Mouse (Mus musculus) liver (tissue): Measurements from ENCODE around the gene H2-T24.
"Not testable (repeated sequence)": the region's sequence is repeated elsewhere in the genome, so short reads cannot be mapped to it uniquely, and the experiment has no call there.

Experiments used
- DNase-seq: peaks from one replicate; pipeline ENCODE4 v3.0.0-alpha.2; 2020; ENCODE audit warnings: mixed read lengths

The H2-T24 gene

GRCm38 (mm10) chr17:36023710-36024654 lies 3.6 kb upstream of the H2-T24 start:
- peak; percentile 48 for DNase-seq

DNA sequence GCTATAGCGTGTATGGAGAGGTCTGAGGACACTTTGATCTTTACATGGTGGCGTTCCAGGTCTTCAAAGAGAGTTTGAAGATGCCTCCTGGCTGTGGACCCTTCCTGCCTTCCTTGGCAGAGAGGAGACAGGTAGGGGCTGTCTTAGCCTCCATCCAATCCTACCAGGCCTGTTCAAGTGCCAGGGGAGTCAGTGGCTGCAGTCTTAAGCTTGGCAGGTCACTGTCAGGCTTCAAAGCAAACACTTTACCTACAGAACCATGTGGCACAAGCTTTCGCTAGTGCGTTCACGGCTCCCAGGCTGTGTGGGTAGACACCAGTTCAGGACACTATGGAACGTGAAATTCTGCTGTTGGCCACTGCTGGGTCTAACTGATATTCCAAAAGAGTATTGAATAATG lies 2.6 kb upstream of the H2-T24 start:
- DNase-seq: no peak

- no peak for DNase-seq
Observed at GRCm38 (mm10) chr17:36022098-36022497, 1.7 kb upstream of the H2-T24 start.

DNA sequence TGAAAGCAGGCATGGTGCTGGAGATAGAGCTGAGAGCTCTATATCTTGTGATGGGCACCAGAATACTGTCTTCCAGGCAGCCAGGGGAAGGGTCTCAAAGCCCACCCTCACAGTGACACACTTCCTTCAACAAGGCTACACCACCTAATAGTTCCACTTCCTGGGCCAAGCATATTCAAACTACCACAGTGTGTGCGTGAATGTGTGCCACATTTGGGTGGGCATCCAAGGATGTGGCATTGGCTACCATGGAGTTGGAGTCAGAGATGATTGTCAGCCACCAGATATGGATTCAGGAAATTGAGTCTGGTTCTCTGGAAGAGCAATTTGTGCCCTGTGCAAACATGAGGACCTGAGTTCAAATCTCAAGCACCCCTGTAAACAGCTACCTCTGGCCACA lies 949 bp upstream of the H2-T24 start:
- DNase-seq: no peak

GRCm38 (mm10) chr17:36019519-36019918 lies 841 bp downstream of the H2-T24 start:
- no peak for DNase-seq

DNA sequence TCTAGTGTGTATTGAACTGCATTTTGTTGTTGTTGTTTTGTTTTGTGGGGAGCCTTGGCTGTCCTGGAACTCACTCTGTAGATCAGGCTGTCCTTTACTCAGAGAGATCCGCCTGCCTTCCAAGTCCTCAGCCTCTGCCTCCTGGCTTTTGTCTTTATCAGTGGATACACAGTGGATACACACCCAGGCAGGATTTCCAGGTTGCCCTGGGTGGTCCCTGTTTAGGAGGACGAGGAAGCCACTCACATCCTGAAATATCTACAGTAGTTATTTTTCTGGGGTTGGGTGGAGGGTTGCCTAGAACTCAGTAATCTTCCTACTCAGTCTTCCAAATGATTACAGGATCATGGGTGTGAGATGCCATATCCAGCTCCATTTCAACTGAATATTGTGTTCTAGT lies 1.4 kb downstream of the H2-T24 start:
- peak; percentile 57 for DNase-seq

DNA sequence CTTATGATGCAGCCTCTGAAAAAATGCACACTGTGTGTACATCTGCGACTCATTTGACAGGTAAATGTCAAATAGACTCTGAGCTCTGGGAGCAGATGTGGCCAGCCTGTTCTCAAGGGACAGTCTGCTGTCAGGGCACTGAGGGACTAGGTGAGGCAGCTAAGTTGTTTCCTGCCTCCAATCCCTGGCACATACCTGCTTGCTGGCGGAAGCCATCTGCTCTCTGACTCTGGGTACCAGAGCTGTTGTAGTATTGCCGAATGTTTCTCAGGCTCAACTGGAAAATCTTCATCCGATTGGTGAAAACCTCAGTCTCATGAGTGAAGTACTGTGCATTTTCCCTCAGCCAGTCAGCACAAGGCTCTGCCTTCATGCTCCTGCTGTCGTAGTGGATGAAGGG lies 3.3 kb downstream of the H2-T24 start:
- no peak for DNase-seq

GRCm38 (mm10) chr17:36014977-36015376 lies 5.4 kb downstream of the H2-T24 start:
- DNase-seq: no peak

GRCm38 (mm10) chr17:36004409-36004808 lies 16.0 kb downstream of the H2-T24 start:
- not testable (repeated sequence) for DNase-seq

DNA sequence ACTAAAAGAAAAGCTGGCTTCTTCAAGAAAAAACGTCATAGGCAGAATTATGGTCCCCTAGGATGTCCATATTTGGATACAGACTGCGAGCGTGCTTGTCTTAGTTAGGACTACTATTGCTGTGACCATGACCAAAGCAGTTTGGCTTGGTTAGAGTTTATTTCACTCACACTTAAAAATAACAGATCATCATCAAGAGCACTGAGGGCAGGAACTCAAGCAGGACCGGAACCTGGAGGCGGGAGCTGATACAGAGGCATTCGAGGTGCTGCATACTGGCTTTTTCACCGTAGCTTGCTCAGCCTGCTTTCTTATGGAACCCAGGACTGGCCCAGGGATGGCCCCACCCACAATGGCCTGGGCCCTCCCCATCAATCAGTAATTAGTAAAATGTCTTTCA lies 17.0 kb downstream of the H2-T24 start:
- DNase-seq: no peak

- DNase-seq: peak; percentile 87
Observed at GRCm38 (mm10) chr17:36001966-36002365, 18.4 kb downstream of the H2-T24 start.

DNA sequence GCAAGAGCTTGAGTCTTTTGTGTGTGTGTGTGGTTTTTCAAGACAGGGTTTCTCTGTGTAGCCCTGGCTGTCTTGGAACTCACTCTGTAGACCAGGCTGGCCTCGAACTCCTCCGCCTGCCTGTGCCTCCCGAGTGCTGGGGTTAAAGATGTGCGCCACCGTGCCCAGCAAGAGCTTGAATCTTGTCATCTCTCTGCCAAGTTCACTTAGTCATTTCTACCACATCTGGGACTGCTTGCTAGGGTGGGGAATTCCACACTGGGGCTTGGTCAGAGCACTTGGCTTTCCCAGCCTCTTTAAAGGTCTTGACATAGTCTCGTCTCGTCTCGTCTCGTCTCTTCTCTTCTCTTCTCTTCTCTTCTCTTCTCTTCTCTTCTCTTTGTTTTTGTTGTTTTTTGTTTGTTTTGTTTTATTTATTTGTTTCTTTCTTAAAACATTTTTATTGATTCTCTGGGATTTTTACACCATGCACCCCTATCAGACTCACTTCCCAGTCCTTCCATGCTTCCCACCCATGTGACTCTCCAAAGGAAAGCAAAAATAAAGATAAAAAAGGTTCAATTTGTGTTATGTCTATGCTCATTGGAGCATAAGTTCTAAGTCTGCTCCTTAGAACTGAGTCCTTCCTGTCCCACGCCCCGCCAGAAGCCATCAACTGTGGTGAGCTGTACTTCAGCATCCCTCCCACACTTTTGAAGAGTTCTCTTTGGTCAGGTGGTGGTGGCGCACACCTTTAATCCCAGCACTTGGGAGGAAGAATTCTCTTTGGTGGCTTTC lies 19.1 kb downstream of the H2-T24 start:
- DNase-seq: peak; percentile 39

GRCm38 (mm10) chr17:36000349-36000748 lies 20.0 kb downstream of the H2-T24 start:
- no peak for DNase-seq

- no peak for DNase-seq
Observed at GRCm38 (mm10) chr17:35999356-35999755, 21.0 kb downstream of the H2-T24 start.

DNA sequence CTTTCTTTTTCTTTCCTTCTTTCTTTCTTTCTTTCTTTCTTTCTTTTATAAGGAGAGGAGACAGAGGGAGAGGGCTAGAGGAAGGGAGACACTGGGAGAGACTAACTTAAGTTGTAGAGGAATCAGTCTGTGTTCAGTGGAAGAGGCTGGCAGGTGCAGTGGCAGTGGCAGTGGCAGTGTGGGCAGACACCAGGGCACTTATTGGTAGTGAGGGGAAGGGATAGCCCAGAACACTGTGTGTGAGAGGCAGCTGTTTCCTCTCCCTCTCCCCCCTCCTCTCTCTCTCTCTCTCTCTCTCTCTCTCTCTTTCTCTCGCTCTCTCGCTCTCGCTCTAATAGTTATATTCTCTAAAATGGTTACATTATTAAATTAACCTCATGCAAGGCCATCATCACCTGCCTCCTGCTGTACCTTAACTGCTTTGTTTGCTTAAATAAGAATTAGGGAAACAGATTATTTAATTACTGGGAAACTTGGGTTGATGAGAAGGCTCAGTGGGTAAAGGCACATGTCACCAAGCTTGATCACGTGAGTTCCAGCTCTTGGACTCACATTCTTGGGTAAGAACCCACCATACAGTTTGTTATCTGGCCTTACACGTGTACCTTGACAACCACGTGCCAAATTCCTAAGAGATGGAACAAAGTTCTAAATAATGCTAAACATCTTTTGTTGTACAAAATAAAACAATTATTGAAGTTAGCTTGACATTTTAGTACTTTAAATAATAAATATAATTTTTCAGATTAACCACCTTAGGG lies 21.6 kb downstream of the H2-T24 start:
- DNase-seq: no peak

DNA sequence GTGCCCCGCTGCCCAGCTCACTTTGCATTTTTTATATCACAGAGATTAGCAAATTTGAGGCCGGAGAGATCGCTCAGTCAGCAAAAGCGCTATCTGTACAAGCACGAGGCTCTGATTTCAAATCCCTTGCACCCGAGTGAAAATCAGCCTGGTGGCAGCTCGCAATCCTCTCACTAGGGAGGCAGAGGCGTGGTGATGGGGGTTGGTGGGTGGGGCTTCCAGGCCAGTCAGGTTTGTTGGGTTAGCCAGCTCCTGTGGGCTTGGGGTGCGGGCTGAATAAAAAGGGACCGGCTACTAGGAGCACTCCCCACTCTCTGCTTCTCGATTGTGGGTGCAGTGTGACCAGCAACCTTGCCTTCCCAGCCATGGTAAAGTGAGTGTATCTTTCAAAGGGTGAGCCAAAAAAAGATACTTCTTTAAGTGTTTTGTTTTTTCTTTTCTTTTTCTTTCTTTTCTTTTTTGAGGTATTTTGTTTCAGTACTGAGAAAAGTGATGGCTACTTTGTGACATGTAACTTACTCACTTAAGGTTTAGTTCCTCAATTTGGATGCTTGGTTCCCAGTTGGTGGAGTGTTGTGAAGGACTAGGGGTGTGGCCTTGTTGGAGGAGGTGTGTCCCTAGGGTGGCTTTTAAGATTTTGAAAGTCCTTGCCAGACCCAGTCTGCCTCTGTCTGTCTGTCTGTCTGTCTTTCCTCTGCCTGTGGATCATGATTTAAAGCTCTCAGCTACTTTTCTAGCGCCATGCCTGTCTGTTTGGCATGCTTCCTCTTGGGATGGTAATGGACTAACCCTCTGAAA lies 22.4 kb downstream of the H2-T24 start:
- DNase-seq: peak; percentile 85

DNA sequence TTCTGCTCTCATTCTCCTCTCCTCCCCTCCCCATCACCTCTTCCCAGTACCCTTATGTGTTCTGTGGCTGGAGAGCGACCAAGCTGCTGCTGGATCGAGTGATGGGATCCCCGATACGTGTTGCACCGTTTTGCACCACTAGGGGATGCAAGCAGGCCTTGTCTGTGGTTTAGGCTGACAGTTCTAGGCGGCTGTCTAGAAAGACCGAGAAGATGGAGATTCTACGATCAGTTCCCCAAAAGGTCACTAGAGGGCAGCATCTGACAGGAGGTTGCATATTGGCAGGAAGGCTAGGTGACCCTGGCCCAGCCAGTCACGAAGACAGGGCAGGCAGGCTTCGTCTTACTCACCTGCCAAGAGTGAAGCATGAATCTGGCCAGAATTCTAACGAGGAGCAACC lies 23.4 kb downstream of the H2-T24 start:
- peak; percentile 94 for DNase-seq

- DNase-seq: peak; percentile 34
Observed at GRCm38 (mm10) chr17:35994879-35995240, 25.5 kb downstream of the H2-T24 start.

DNA sequence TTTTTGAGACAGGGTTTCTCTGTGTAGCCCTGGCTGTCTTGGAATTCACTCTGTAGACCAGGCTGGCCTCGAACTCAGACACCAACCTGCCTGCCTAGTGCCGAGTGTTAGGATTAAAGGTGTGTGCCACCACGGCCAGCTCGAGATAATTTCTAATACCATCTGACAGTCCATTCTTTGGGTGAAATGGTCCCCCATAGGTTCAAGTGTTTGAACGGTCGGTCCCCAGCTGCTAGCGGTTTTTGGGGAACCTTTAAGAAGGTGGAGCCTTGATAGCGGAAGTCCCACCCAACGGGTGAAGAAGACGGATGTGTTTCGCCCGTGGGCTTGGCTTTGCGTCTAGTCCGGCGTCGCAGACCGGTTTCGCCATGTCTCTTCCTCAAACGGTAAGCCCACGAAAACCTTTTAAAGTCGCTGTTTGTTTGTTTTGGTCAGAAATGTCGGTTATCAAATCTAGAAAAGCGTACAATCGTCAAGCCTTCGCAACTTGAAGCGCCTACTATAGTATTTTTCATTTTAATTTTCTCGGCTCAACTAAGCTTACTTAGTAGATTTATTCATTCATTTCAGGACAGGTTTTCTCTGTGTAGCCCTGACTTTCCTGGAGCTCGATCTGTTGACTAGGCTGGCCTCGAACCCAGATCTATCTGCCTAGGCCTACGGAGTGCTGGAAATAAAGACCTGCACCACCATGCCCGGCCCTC lies 26.0 kb downstream of the H2-T24 start:
- DNase-seq: peak; percentile 89

- DNase-seq: peak; percentile 86
Observed at GRCm38 (mm10) chr17:35993675-35994074, 26.7 kb downstream of the H2-T24 start.

GRCm38 (mm10) chr17:35991781-35992180 lies 28.6 kb downstream of the H2-T24 start:
- DNase-seq: no peak

DNA sequence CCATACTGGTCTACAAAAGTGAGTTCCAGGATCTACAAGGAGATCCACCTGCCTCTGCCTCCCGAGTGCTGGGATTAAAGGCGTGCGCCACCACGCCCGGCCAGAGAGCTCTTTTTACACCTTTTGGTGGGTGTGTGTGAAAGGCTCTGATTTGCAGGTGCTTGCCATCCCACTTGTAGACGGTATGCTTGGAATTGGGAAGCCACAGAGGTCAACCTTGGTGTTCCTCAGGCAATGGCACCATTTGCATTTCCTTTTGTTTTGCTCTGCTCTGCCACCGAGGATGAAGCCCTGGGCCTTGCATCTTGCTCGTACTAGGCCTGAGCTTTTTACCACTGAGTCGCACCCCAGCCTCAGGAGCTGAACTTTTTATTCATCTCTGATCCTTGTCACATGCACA lies 38.6 kb downstream of the H2-T24 start:
- DNase-seq: no peak
